Mouse (Mus musculus): ENCODE measurements at regions not wholly inside any gene's neighbourhood (a gene's known extent, or its start where the extent isn't known, plus 50 kb on each side); places are given as distances from the start of the nearest gene placed in this dataset.

DNA sequence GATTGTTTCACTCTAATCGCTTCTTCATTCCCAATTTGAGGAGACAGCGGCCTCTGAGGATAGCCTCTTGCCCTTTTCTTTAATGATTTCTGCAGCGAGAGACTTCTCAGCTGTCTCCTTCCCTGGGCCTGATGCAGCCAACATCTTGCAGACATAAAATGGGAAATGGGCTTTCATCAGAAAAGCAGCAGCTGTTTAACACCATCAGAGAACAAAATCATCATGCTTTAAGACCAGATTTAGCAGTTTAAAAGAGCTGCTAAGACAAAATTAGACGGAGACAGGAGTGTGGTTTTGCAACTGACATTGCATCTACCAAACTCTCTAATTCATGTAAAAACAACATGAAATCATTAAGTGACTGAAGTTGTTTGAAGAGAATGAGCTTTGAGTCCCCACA is 431.2 kb upstream of the Gm10295 start:
- H3K4me3 ChIP-seq = no peak overlapping the region
- no peak overlapping the region for H3K9ac ChIP-seq
- peaks cover 3% of the 10 kb centered on the region; the same call in 1 of the 2 replicates for H3K4me1 ChIP-seq
- H3K4me2 ChIP-seq = no peak overlapping the region
- no peak overlapping the region for H3K27ac ChIP-seq
- no peak for ATAC-seq (ENCODE audit: insufficient number of reproducible peaks, insufficient read depth, low FRiP score, low TSS enrichment, low read depth)
- 80% methylated on average over 4 of the region's 4 CpGs for WGBS
- H3K27me3 ChIP-seq = no peaks in the 10 kb centered on the region
- no peaks in the 10 kb centered on the region for H3K9me3 ChIP-seq
- H3K36me3 ChIP-seq = no peaks in the 10 kb centered on the region

DNA sequence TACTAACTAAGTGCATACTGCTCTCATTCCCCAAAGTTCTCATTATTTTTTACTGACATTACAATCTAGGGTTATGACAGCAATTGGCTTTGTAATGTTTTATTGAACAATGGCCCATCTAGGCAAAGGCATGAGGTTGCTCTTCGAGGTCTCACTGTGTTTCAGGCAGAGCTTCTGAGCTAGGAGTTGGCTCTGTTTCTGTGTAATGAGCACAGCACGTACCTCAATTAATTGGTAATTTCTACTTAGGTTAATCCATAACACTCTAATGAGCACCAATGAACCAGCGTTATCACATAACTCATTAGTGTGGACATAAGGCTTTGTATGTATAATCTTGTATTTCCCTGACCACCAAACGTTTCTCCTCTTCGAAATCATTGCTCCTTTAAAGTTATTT is 398.6 kb upstream of the Gm10295 start:
- Histone ChIP-seq H3K4me3 (no peak overlapping the region), H3K9me3 (no peaks in the 10 kb centered on the region), H3K27me3 (no peaks in the 10 kb centered on the region), H3K27ac (no peak overlapping the region), H3K9ac (no peak overlapping the region), H3K36me3 (no peaks in the 10 kb centered on the region), H3K4me2 (no peak overlapping the region), H3K4me1 (0 out of 2 replicates have a peak, but pooled peaks cover 3% of the 10 kb centered on the region)
- ATAC-seq (ENCODE audit: insufficient number of reproducible peaks, insufficient read depth, low FRiP score, low TSS enrichment, low read depth) = no peak
- WGBS = 85% methylated on average over 5 of the region's 5 CpGs

DNA sequence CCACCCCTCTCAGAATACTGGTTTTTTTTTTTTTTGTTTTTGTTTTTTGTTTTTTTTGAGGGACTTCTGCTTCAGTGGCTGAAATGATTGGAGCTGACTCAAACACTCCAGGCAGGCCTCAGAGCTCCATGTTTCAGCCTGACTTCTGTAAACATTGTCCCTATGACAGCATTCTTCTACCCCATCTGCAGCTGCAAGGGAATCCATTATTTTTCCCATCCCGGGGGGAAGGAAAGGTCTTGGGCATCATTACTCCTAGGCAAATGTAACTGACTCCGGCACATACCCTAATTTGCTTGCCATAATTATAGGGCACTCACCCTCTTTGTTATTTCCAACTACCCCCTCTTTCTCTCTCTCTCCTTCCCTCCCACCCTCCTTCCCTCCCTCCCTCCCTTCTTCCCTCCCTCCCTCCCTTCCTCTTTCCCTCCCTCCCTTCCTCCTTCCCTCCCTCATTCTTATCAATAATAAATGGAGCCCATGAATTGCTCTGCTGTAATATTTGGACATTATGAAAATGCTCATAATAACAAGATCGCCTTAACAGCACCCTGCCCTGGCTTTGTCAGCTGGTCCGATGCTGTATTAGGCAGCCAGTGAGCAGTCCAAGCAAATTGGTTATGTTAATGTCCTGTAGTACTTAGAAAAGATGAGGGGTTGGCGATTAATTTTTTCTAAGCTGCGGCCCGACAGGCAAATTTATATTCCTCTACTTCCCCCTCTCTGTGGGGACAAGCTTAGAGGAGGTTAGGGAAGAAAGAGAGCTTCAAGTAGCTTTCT is 395.0 kb upstream of the Gm10295 start:
- Histone ChIP-seq H3K9me3 (no peaks in the 10 kb centered on the region), H3K27ac (no peak overlapping the region), H3K4me3 (no peak overlapping the region), H3K27me3 (no peaks in the 10 kb centered on the region), H3K4me1 (0 out of 2 replicates have a peak, but pooled peaks cover 3% of the 10 kb centered on the region), H3K9ac (no peak overlapping the region), H3K4me2 (no peak overlapping the region), H3K36me3 (no peaks in the 10 kb centered on the region)
- 71% methylated on average over 7 of the region's 7 CpGs for WGBS
- no peak for ATAC-seq (ENCODE audit: insufficient number of reproducible peaks, insufficient read depth, low FRiP score, low TSS enrichment, low read depth)

DNA sequence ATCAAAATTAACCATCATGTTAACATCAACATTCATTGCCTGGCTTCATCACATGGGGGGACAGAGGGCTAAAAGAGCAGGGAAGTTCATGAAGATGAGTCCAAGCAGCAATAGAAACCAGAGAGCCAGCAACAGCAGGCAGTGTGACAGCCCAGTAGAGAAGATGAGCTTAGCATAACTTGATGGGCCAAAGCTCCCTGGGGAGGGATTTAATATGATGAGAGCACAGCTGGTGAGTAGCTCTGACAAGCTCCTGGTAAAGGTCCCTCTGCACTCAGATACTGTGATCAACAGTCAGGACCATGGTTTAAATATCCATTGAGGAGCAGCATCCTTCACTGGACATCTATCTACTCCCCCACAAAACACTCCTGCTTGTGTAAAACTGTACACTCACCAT is 377.2 kb upstream of the Gm10295 start:
- no peak overlapping the region for H3K27ac ChIP-seq
- H3K4me2 ChIP-seq = no peak overlapping the region
- ATAC-seq (ENCODE audit: insufficient number of reproducible peaks, insufficient read depth, low FRiP score, low TSS enrichment, low read depth) = no peak
- no peaks in the 10 kb centered on the region for H3K36me3 ChIP-seq
- H3K4me3 ChIP-seq = no peak overlapping the region
- no peaks in the 10 kb centered on the region for H3K4me1 ChIP-seq
- no peaks in the 10 kb centered on the region for H3K9me3 ChIP-seq
- no peak overlapping the region for H3K9ac ChIP-seq
- no peaks in the 10 kb centered on the region for H3K27me3 ChIP-seq

DNA sequence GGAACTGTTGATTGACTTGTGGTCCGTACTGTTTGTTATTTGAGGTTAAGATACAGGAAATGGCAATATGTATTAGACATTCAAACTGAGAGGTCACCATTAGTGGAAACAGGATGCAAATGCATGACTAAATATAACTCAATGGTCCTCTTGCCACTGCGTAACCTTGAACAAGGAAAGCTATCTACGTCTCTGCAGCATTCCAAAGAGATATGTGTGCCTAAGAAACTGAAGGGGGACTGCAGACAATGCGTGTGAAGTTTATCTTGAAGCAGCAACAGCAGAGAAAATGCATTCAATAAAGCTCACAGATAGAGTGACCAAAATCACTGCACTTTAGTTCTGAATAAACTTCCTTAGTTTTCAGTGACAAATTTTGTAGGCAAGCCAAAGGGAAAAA is 356.9 kb upstream of the Gm10295 start:
- Histone ChIP-seq H3K4me2 (no peak overlapping the region), H3K9me3 (no peaks in the 10 kb centered on the region), H3K36me3 (no peaks in the 10 kb centered on the region), H3K4me3 (no peak overlapping the region), H3K4me1 (peaks cover 5% of the 10 kb centered on the region; the same call in 1 of the 2 replicates), H3K27ac (no peak overlapping the region), H3K9ac (no peak overlapping the region), H3K27me3 (no peaks in the 10 kb centered on the region; the same call in 1 of the 2 replicates)
- no peak for ATAC-seq (ENCODE audit: insufficient number of reproducible peaks, insufficient read depth, low FRiP score, low TSS enrichment, low read depth)
- 77% methylated on average over 4 of the region's 4 CpGs for WGBS

DNA sequence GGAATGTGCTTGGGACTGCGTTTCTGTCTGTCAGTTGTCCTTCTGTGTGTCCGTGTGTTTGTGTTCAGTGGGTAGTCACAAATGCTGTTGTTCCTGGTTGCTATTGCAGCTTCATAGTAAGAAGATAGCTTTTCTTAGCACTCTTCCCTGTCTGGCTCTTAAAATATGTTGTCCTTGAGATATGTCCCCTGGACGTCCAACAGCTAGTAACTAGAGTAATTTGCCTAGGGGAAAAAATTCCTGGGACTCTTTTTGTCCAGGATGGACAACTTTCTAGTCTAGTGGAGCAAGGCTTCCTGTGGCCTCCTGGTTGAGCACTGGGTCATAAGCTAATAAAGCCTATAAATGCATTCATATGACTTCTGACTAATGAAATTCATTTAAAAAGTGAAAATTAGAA is 354.9 kb upstream of the Gm10295 start:
- no peaks in the 10 kb centered on the region for H3K9me3 ChIP-seq
- no peak overlapping the region for H3K9ac ChIP-seq
- no peaks in the 10 kb centered on the region; the same call in 1 of the 2 replicates for H3K27me3 ChIP-seq
- no peaks in the 10 kb centered on the region for H3K36me3 ChIP-seq
- H3K4me2 ChIP-seq = peak overlapping the region; percentile 96; the same call in 1 of the 2 replicates
- ATAC-seq (ENCODE audit: insufficient number of reproducible peaks, insufficient read depth, low FRiP score, low TSS enrichment, low read depth) = no peak
- H3K4me3 ChIP-seq = no peak overlapping the region
- peaks cover 5% of the 10 kb centered on the region; the same call in 1 of the 2 replicates for H3K4me1 ChIP-seq
- 51% methylated on average over 3 of the region's 3 CpGs for WGBS
- no peak overlapping the region for H3K27ac ChIP-seq

DNA sequence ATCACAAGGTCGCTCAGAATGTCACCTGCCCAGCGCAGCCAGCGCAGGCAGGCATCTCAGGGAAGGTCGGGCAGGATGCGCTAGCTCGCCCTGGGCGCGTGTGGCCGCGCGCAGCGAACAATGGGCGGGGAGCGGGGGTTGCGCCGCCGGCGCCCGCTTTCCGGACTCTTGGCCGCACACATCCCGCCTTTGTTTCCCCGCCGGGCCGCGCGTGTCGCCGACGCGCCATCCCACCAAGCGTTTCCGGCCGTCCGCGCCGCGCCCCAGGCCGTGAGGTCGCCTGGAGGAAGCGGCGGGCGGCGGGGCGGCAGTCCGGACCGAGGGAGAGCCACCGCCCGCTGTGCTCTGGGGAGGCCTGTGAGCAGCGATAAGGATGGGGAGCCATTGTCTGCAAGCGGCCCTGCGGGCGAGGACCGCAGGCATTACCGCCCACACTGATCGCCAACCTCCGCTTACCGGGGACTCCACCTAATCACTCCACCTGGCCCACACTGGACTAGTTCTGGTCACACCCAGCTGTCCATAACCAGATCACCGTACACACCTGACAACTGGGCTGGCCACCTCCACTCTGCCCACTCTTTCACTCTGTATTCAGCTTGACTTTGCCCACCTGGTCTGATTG is 354.3 kb upstream of the Gm10295 start:
- Histone ChIP-seq H3K4me3 (peak overlapping the region; percentile 64), H3K36me3 (no peaks in the 10 kb centered on the region), H3K9ac (peak overlapping the region; percentile 85), H3K4me1 (peaks cover 5% of the 10 kb centered on the region; the same call in 1 of the 2 replicates), H3K9me3 (no peaks in the 10 kb centered on the region), H3K27ac (no peak overlapping the region), H3K4me2 (peak overlapping the region; percentile 96), H3K27me3 (no peaks in the 10 kb centered on the region; the same call in 1 of the 2 replicates)
- ATAC-seq (ENCODE audit: insufficient number of reproducible peaks, insufficient read depth, low FRiP score, low TSS enrichment, low read depth) = peak; percentile 74
- under 1% methylated on average over 59 of the region's 59 CpGs for WGBS

DNA sequence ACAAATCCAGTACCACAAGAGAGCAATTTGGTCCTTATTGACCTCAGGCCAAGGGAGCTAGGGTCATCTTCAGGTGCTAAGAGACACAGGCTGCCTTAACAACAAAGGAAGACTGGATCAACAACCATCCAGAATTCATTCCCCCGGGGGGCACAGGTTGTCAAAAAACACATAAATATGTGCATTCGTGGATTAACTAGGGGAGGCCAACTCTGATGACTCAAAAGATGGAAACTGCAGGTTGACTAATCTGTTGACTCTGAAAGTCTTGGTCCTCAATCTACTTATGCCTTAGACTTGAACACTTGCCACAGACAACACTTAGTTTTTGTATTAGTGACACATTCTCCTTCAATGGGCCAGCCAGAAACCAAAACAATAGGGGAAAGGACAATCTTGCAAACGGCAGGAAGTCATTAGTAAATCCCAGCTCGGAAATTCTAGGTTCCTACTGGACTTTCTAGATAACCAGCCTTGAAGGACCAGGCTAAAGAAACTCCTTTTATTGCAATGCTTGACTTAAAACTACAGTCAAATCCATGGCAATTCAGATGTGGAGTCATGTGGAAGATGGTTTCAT is 353.5 kb upstream of the Gm10295 start:
- Histone ChIP-seq H3K4me2 (peak overlapping the region; percentile 96), H3K36me3 (no peaks in the 10 kb centered on the region), H3K27me3 (no peaks in the 10 kb centered on the region; the same call in 1 of the 2 replicates), H3K4me3 (peak overlapping the region; percentile 64; the same call in 1 of the 2 replicates), H3K4me1 (peaks cover 5% of the 10 kb centered on the region; the same call in 1 of the 2 replicates), H3K9me3 (no peaks in the 10 kb centered on the region), H3K9ac (no peak overlapping the region; the same call in 1 of the 2 replicates), H3K27ac (no peak overlapping the region)
- 57% methylated on average over 4 of the region's 4 CpGs for WGBS
- no peak for ATAC-seq (ENCODE audit: insufficient number of reproducible peaks, insufficient read depth, low FRiP score, low TSS enrichment, low read depth)

All from embryonic facial prominence, embryonic 13.5 days (tissue).